Mouse (Mus musculus) ES-Bruce4 (cell line): ENCODE data around the gene Arhgef26. TPM values are rescaled to one million over a fixed set of nuclear protein-coding genes. Genes with fewer than 3 reads are reported as not detected.

Experiments used
- H3K27ac ChIP-seq: 2 replicates; pipeline ENCODE4 v1.5.1; 2012; ENCODE audit warnings: low read length, inconsistent platforms; ENCODE audit not compliant: insufficient read depth
- H3K27me3 ChIP-seq: 2 replicates; pipeline ENCODE4 v1.6.1; 2012; ENCODE audit warnings: mild to moderate bottlenecking, low read length, inconsistent platforms; ENCODE audit not compliant: control insufficient read depth, poor library complexity, insufficient read depth, severe bottlenecking
- H3K36me3 ChIP-seq: 2 replicates; pipeline ENCODE4 v1.6.1; 2012; ENCODE audit warnings: inconsistent platforms, mild to moderate bottlenecking, low read length, moderate library complexity; ENCODE audit not compliant: control insufficient read depth, poor library complexity, insufficient read depth, severe bottlenecking
- H3K4me1 ChIP-seq: one replicate; pipeline ENCODE4 v1.8.1; 2011; ENCODE audit warnings: low read length; ENCODE audit not compliant: control insufficient read depth, insufficient read depth
- H3K4me3 ChIP-seq: 2 replicates; pipeline ENCODE4 v1.5.1; 2011; ENCODE audit warnings: low read depth, mild to moderate bottlenecking, low read length
- H3K9ac ChIP-seq: 2 replicates; pipeline ENCODE4 v1.6.1; 2012; ENCODE audit warnings: low read depth, mild to moderate bottlenecking, inconsistent platforms; ENCODE audit not compliant: poor library complexity, severe bottlenecking
- H3K9me3 ChIP-seq: replicated peaks from 2 replicates; pipeline ENCODE4 v1.6.1; 2012; ENCODE audit warnings: mild to moderate bottlenecking, low read length, inconsistent platforms; ENCODE audit not compliant: control insufficient read depth, poor library complexity, insufficient read depth, severe bottlenecking
- CTCF ChIP-seq: IDR thresholded peaks from one replicate; pipeline ENCODE4 v1.8.1; 2011; ENCODE audit warnings: low read depth, low read length
- EP300 ChIP-seq: IDR thresholded peaks from 2 replicates; pipeline ENCODE4 v1.6.1; 2011; ENCODE audit warnings: low read depth, low read length; ENCODE audit not compliant: insufficient read depth
- POLR2A ChIP-seq: IDR thresholded peaks from one replicate; pipeline ENCODE4 v1.8.1; 2011; ENCODE audit warnings: low read length; ENCODE audit not compliant: insufficient read depth
- polyA plus RNA-seq: library from polyadenylated mRNA; stranded (reverse); fragments of >200 nt; gene quantifications from 2 replicates; pipeline ENCODE4 v1.2.4, GENCODE M21; 2011; ENCODE audit warnings: low read depth; ENCODE audit not compliant: missing spikeins, insufficient read depth, insufficient read length

Gene Arhgef26
- polyA plus RNA-seq, 1 experiment, result 11.9 TPM

DNA sequence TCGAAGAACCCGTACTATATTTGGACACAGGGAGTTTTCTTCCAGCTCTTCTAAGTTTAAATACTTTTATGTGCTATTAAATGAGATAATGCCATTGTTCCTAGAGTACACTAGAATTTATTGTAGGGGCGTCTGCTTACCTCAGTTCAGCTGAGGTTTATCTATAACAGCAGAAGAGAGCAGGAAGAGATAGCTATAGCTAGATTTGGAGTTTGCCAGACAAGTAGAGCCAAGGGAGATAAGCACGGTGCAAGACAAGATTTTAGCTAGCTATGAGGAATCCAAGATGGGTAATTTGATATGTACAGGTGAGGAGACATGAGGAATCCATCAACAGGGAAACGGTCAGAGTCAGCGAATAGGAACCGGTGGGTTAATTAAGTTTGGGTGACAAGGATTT, 108.1 kb downstream of the Arhgef26 start:
- no peak overlapping the region for H3K9ac ChIP-seq
- H3K4me1 ChIP-seq, result no peaks in the 10 kb centered on the region
- H3K27me3 ChIP-seq, result no peaks in the 10 kb centered on the region
- no peak overlapping the region for H3K4me3 ChIP-seq
- no peaks in the 10 kb centered on the region for H3K9me3 ChIP-seq
- TF ChIP-seq EP300 (no peak), POLR2A (no peak), CTCF (no peak)
- H3K27ac ChIP-seq, result no peak overlapping the region
- no peaks in the 10 kb centered on the region for H3K36me3 ChIP-seq

DNA sequence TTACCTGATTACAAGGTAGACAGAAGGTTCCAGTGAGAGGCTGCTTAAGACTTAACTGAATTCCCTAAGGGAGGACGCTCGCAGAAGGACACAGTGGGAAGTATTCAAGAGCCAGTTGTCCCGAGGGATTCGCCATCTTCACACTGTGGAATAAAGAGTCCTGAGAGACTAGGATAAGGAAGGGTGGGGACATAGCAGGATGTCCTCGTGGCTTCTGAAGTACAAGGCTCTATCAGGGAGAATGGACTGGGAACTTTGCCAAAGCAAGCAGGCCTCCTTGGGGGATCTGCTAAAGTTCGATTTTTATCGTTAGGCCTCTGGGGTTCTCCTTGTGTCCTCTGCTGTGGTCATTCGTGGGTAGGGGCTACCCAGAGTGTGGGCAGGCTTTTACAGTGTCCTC, 109.0 kb downstream of the Arhgef26 start:
- Histone ChIP-seq H3K9me3 (no peaks in the 10 kb centered on the region), H3K27ac (no peak overlapping the region), H3K36me3 (no peaks in the 10 kb centered on the region), H3K4me1 (no peaks in the 10 kb centered on the region), H3K4me3 (no peak overlapping the region), H3K9ac (no peak overlapping the region), H3K27me3 (no peaks in the 10 kb centered on the region)
- TF ChIP-seq CTCF (no peak), POLR2A (no peak), EP300 (no peak)

DNA sequence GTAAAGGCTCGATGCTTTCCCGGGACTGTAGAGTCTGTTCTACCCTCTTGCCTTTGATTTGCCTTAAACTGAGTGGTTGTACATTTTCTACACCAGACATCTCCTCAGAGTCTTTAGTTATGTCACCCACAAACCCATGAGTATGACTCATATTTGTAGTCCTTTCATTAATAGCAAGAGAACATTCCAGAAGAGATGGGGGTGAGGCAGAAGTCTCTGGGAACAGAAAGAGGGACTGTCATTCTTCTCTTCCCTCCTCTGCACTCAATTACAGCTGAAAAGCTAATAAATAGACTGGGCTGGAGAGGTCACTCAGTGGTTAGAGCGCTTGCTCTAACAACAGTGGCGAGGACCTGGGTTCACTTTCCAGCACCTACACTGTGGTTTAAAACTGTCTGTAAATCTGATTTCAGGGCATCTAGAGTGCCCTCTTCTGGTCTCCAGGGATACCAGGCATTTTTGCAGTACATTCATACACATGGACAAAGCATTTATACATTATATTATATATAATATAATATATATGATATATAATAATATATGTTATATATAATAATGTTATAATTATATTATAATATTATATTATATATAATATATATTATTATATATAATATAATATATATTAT, 111.8 kb downstream of the Arhgef26 start:
- Histone ChIP-seq H3K4me3 (no peak overlapping the region), H3K27me3 (no peaks in the 10 kb centered on the region), H3K36me3 (no peaks in the 10 kb centered on the region), H3K9me3 (no peaks in the 10 kb centered on the region), H3K27ac (no peak overlapping the region), H3K4me1 (no peaks in the 10 kb centered on the region), H3K9ac (no peak overlapping the region)
- no peak for TF ChIP-seq CTCF
- no peak for TF ChIP-seq POLR2A
- no peak for TF ChIP-seq EP300

DNA sequence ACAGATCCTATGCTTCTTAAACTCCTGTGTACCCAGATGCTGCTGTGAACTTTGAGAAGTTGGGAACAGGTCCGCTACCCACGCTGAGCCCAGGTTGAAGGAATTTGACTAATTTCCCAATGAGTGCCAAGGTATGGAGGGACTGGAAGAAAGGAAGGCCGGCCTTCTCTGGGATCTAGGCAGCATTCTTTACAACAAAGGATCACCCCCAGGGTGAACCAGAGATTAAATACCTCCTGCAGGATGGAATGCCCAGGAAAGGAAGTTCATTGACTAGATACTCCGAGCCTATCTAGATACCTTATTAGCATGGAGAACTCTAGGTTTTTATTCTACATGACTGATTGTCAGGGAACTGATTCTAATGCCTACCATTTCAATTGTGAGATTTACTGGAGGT, 114.8 kb downstream of the Arhgef26 start:
- TF ChIP-seq EP300 (no peak), CTCF (no peak), POLR2A (no peak)
- Histone ChIP-seq H3K4me1 (no peaks in the 10 kb centered on the region), H3K9me3 (no peaks in the 10 kb centered on the region), H3K4me3 (no peak overlapping the region), H3K36me3 (no peaks in the 10 kb centered on the region), H3K27me3 (no peaks in the 10 kb centered on the region), H3K27ac (no peak overlapping the region), H3K9ac (no peak overlapping the region)

DNA sequence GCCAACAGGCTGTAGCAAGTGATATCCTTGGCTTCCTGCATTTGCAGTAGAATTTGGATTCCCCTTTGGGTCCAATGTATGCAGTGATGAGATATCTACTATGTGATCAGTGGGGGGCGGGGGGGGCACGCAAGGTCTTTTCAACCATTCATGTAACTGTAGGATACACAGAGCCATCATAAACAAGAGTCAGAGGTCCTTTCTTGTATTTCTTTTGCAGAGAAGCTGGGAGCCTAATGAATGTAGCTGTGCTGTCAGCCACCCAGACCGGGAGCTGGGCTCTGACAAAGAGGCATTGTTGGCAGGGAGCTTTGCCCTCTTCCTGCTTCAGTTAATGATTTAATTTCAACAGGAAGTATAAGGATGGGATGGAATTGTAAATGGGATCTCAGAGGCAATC, 116.0 kb downstream of the Arhgef26 start:
- Histone ChIP-seq H3K4me1 (no peaks in the 10 kb centered on the region), H3K27me3 (no peaks in the 10 kb centered on the region), H3K27ac (no peak overlapping the region), H3K4me3 (no peak overlapping the region), H3K9ac (no peak overlapping the region), H3K36me3 (no peaks in the 10 kb centered on the region), H3K9me3 (no peaks in the 10 kb centered on the region)
- TF ChIP-seq CTCF (no peak), EP300 (no peak), POLR2A (no peak)

DNA sequence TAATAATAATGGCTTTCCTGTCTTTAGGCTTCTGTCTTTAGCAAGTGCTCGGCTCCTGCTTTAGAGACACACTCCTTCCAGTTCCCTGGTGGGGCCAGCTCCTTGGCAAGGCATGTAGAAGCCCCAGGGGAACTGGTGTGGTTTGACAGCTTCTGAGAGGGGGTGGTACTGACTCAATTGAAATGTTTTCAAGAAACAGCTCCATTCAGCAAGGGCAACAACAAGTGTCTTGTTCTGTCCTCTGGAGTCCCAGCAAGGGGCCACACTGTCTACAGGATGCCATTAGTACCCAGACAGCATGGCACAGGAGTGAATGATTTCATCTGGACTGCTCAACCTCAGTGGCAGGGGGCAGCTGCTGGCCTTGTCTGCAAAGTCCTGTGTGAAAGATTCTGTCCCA, 117.7 kb downstream of the Arhgef26 start:
- Histone ChIP-seq H3K27me3 (no peaks in the 10 kb centered on the region), H3K4me1 (no peaks in the 10 kb centered on the region), H3K27ac (no peak overlapping the region)

More for the DNA sequence above, 117.7 kb downstream of the Arhgef26 start:
- Histone ChIP-seq H3K36me3 (no peaks in the 10 kb centered on the region), H3K9ac (no peak overlapping the region), H3K4me3 (no peak overlapping the region), H3K9me3 (no peaks in the 10 kb centered on the region)
- TF ChIP-seq CTCF, result no peak
- TF ChIP-seq POLR2A, result no peak
- no peak for TF ChIP-seq EP300
